Mouse (Mus musculus) limb, embryonic 13.5 days (tissue): ENCODE results near the gene Vps51. TPM values are rescaled to one million over a fixed set of nuclear protein-coding genes. Genes with fewer than 3 reads are reported as not detected.

ENCODE experiments used
- ATAC-seq: fragments of 200-750 bp; cut with Nextera tagmentation; 2 replicates; pipeline ENCODE4 v1.8.0; 2017; ENCODE audit warnings: low read depth, moderate number of reproducible peaks, moderate TSS enrichment; ENCODE audit not compliant: low FRiP score
- H3K27ac ChIP-seq: fragments of 300-500 bp; sonication (generic); 2 replicates; pipeline ENCODE4 v1.5.1; 2015; ENCODE audit warnings: inconsistent platforms, mild to moderate bottlenecking, moderate library complexity
- H3K27me3 ChIP-seq: fragments of 300-500 bp; sonication (generic); 2 replicates; pipeline ENCODE4 v1.6.1; 2015; ENCODE audit warnings: mild to moderate bottlenecking, inconsistent platforms
- H3K36me3 ChIP-seq: fragments of 300-500 bp; sonication (generic); 2 replicates; pipeline ENCODE4 v1.6.1; 2015; ENCODE audit warnings: inconsistent platforms, mild to moderate bottlenecking, moderate library complexity
- H3K4me1 ChIP-seq: fragments of 300-500 bp; sonication (generic); 2 replicates; pipeline ENCODE4 v1.6.1; 2015; ENCODE audit warnings: inconsistent platforms
- H3K4me2 ChIP-seq: fragments of 300-500 bp; sonication (generic); replicated peaks from 2 replicates; pipeline ENCODE4 v1.6.1; 2015; ENCODE audit warnings: inconsistent platforms, mild to moderate bottlenecking, moderate library complexity
- H3K4me3 ChIP-seq: fragments of 300-500 bp; sonication (generic); 2 replicates; pipeline ENCODE4 v1.5.1; 2015; ENCODE audit warnings: moderate library complexity, mild to moderate bottlenecking, inconsistent platforms
- H3K9ac ChIP-seq: fragments of 300-500 bp; sonication (generic); 2 replicates; pipeline ENCODE4 v1.6.1; 2015; ENCODE audit warnings: mild to moderate bottlenecking, inconsistent platforms
- H3K9me3 ChIP-seq: fragments of 300-500 bp; sonication (generic); 2 replicates; pipeline ENCODE4 v1.6.1; 2016; ENCODE audit warnings: inconsistent platforms
- WGBS: fragments of 180-500 bp; shearing (Covaris S2); methylation state at CpG from one replicate; pipeline ENCODE4 v1.1.7; 2015; 5-methylcytosine and 5-hydroxymethylcytosine counted together
- polyA plus RNA-seq: library from polyadenylated mRNA; unstranded; fragments of >200 nt; fragmentation: Nextera tagmentation; extraction: Ambion mirVana; gene quantifications from 2 replicates; pipeline ENCODE4 v1.2.1, GENCODE M21; 2015

Vps51 gene
- polyA plus RNA-seq, result 69.7 and 72.5 TPM in 2 replicates

- H3K9ac ChIP-seq, result peak within 1 kb of the TSS; percentile 85
- peaks cover 7% of the 10 kb centered on the region for H3K4me1 ChIP-seq
- peak within 1 kb of the TSS; percentile 83 for H3K27ac ChIP-seq
- peak within 1 kb of the TSS; percentile 80 for H3K4me3 ChIP-seq
- under 1% methylated on average over 33 of the region's 33 CpGs for WGBS
- no peaks in the 10 kb centered on the region for H3K27me3 ChIP-seq
- peaks cover 47% of the 10 kb centered on the region for H3K36me3 ChIP-seq
- peak; percentile 86 for ATAC-seq
- H3K9me3 ChIP-seq, result no peaks in the 10 kb centered on the region
- H3K4me2 ChIP-seq, result peak within 1 kb of the TSS; percentile 91
Observed at GRCm38 (mm10) chr19:6076564-6077393, at the start of gene Vps51. TSS of gene Vps51 (minus strand) at chr19:6077231.

GRCm38 (mm10) chr19:6126289-6126688 lies 49.3 kb upstream of the Vps51 start:
- Histone ChIP-seq H3K9me3 (no peaks in the 10 kb centered on the region), H3K36me3 (peaks cover 8% of the 10 kb centered on the region; the same call in 1 of the 2 replicates), H3K27me3 (no peaks in the 10 kb centered on the region), H3K27ac (no peak overlapping the region), H3K9ac (no peak overlapping the region), H3K4me2 (no peak overlapping the region), H3K4me3 (no peak overlapping the region), H3K4me1 (peaks cover 4% of the 10 kb centered on the region; the same call in 1 of the 2 replicates)
- no peak for ATAC-seq
- 26% methylated on average over 4 of the region's 4 CpGs for WGBS

DNA sequence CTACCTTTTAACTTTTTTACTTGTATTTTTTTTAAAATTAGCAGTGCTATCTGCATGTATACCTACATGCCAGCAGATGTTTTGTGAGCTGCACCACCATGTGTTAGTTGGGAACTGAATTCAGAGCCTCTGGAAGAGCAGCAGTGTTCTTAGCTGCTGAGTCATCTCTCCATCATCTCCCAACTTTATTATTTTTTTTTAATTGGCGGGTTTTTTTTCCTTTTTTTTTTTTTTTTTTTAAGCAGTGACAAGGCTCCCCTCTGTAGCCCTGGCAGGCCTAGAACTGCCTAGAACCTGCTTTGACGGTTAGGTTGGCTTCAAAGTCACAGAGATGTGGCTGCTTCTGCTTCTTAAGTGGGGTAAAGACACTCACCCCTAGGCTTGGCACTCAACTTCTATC lies 47.9 kb upstream of the Vps51 start:
- Histone ChIP-seq H3K27ac (no peak overlapping the region), H3K4me1 (peaks cover 4% of the 10 kb centered on the region; the same call in 1 of the 2 replicates), H3K9ac (no peak overlapping the region), H3K27me3 (no peaks in the 10 kb centered on the region), H3K36me3 (peaks cover 13% of the 10 kb centered on the region), H3K4me2 (no peak overlapping the region), H3K9me3 (no peaks in the 10 kb centered on the region), H3K4me3 (no peak overlapping the region)
- ATAC-seq, result no peak
- 72% methylated on average over 2 of the region's 2 CpGs for WGBS

GRCm38 (mm10) chr19:6123330-6123729 lies 46.3 kb upstream of the Vps51 start:
- 65% methylated on average over 8 of the region's 8 CpGs for WGBS
- Histone ChIP-seq H3K27me3 (no peaks in the 10 kb centered on the region), H3K9ac (no peak overlapping the region), H3K27ac (no peak overlapping the region), H3K4me1 (peaks cover 10% of the 10 kb centered on the region), H3K9me3 (no peaks in the 10 kb centered on the region), H3K4me3 (no peak overlapping the region), H3K36me3 (peaks cover 13% of the 10 kb centered on the region), H3K4me2 (no peak overlapping the region)
- no peak for ATAC-seq

DNA sequence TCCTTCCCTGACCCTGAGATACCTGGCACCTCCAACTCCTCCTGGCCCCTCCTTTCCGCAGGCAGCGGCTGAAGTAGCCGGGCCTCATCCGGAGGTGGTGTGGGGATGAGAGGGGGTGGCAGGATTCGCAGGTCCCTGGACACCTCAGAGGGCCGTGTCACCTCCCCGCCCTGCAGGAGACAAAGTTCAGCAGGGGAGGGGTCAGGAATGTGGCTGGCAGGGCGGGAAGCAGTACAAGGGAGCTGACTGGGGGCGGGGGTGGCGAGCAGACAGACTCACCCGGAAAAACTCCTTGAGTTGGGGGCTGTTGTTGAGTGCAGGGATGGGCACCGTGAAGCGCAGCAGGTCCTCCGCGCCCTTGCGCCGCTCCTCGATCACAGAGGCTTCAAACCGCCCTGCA lies 44.7 kb upstream of the Vps51 start:
- H3K9ac ChIP-seq, result no peak overlapping the region
- WGBS, result 24% methylated on average over 19 of the region's 19 CpGs
- no peaks in the 10 kb centered on the region for H3K27me3 ChIP-seq
- H3K9me3 ChIP-seq, result no peaks in the 10 kb centered on the region
- no peak overlapping the region for H3K4me3 ChIP-seq
- ATAC-seq, result no peak
- H3K27ac ChIP-seq, result no peak overlapping the region
- H3K36me3 ChIP-seq, result peaks cover 13% of the 10 kb centered on the region
- H3K4me2 ChIP-seq, result no peak overlapping the region
- peaks cover 19% of the 10 kb centered on the region for H3K4me1 ChIP-seq

- Histone ChIP-seq H3K4me2 (peak overlapping the region; percentile 90), H3K4me1 (peaks cover 23% of the 10 kb centered on the region), H3K27ac (peak overlapping the region; percentile 95), H3K9ac (peak overlapping the region; percentile 91), H3K9me3 (no peaks in the 10 kb centered on the region), H3K27me3 (no peaks in the 10 kb centered on the region), H3K4me3 (peak overlapping the region; percentile 90), H3K36me3 (peaks cover 40% of the 10 kb centered on the region)
- peak; percentile 28 for ATAC-seq
- under 1% methylated on average over 8 of the region's 8 CpGs for WGBS
Observed at GRCm38 (mm10) chr19:6118677-6119185, 41.7 kb upstream of the Vps51 start.

DNA sequence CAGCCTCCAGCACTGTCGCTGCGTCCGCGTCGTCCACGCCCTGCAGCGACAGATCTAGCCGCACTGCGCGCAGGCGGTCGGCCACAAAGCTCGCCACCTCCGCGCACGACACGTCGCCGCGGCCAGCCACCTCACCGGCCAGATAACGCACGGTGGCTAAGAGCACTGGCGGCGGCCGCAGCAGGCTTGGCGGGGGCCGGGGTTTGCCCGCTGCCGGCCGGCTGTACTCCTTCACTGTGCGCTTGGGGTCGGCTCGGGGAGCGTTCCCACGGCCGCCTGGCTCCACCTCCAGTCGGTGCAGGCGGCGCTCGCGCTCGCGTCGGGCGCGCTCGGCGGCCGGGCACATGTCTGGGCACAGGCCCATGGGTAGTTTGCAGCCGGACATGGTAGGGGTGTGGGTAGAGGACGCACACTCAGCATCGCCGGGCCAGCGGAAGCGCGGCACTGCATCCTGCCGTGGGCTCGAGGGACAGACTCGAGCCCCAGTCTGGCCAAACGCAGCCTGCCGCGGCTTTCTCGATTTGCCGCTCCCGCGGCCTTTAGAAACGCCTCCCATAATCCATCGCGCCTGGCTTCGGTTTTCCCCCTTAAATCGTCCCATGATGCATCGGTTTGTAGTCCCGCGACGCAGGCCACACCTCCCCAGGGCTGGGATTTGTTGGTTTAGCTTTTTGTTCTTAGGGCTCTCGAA lies 41.1 kb upstream of the Vps51 start, which contains the start of gene Sac3d1:
Sac3d1 (minus strand) TSS at position 665 of the 691 bp plus-strand sequence.
- Histone ChIP-seq H3K36me3 (peaks cover 41% of the 10 kb centered on the region), H3K27me3 (no peaks in the 10 kb centered on the region), H3K4me1 (peaks cover 23% of the 10 kb centered on the region), H3K9ac (peak within 1 kb of the TSS; percentile 91), H3K9me3 (no peaks in the 10 kb centered on the region), H3K4me2 (peak within 1 kb of the TSS; percentile 90), H3K27ac (peak within 1 kb of the TSS; percentile 95), H3K4me3 (peak within 1 kb of the TSS; percentile 90)
- WGBS, result under 1% methylated on average over 77 of the region's 77 CpGs
- peak; percentile 88 for ATAC-seq

DNA sequence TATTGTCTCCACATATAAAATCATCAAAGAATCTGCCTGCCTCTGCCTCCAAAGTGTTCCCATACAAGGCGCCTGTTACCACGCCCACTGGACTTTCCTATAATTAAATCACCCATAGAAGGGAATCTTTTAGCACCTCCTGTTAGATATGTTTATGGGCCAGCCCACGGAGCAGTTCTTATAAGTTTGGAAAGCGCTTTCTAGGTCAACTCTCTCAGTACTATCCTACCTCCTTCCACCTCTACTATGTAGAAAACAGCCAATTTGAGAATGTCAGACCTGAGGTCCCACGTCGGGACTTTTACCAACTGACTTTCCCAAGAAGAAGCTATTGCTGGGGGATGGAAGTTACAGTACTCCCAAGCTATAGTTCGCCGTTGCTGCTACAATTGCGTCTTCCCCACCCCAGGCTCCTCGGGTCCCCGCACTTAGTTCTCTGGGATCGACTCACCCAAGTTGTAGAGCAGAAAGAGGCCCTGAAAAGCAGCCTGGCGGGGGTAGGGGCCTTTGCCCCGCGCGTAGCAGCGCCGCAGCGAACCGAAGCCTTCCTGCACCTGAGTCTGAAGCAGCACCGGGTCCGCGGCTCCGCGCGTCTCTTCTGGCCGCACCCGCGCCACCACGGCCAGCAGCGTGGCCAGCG lies 40.4 kb upstream of the Vps51 start:
- Histone ChIP-seq H3K4me1 (peaks cover 23% of the 10 kb centered on the region), H3K27ac (peak overlapping the region; percentile 95)
- ATAC-seq, result no peak; the same call in 1 of the 2 replicates

DNA sequence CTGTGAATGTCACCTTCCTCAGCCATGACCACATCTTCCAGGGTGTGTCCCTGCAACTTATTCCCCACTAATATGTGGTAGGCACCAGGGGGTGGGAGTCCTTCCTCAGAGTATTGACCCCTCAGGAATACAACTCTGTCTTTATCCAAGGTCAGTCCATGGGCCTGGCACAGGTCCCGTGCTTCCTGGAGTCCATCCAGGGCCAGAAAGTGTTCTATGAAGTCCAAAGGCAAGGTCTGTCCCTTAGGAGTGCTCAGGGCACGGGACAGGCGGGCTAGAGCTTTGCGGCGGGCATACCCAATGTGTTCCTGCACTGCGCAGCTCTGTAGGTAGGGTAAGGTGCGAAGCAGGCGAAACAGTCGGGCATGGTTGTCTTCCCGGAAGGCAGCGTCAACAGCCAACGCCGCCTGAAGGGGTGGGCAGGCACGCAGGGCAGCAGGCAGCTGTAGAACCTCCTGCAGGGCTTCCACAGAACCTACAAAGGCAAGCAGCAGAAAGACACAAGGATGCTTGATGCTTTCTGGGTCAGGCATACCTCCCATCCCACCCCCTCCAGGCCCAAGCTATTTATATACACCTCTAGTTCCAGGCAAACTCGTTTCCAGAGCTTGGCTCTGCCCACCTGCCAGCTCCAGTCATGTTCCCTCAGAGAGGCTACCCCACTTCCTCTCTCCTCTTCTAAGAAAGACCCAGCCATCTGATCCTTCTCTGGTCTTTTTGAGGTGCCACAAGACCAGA lies 39.3 kb upstream of the Vps51 start:
- H3K4me2 ChIP-seq, result peak overlapping the region; percentile 90
- peaks cover 23% of the 10 kb centered on the region for H3K4me1 ChIP-seq
- H3K27ac ChIP-seq, result no peak overlapping the region
- no peaks in the 10 kb centered on the region for H3K27me3 ChIP-seq
- peak overlapping the region; percentile 90; the same call in 1 of the 2 replicates for H3K4me3 ChIP-seq
- no peaks in the 10 kb centered on the region for H3K9me3 ChIP-seq
- WGBS, result 91% methylated on average over 15 of the region's 15 CpGs
- no peak for ATAC-seq
- H3K36me3 ChIP-seq, result peaks cover 43% of the 10 kb centered on the region
- peak overlapping the region; percentile 91; the same call in 1 of the 2 replicates for H3K9ac ChIP-seq

More for the DNA sequence above, 40.4 kb upstream of the Vps51 start:
- Histone ChIP-seq H3K4me2 (peak overlapping the region; percentile 90), H3K4me3 (peak overlapping the region; percentile 90), H3K9me3 (no peaks in the 10 kb centered on the region), H3K27me3 (no peaks in the 10 kb centered on the region), H3K36me3 (peaks cover 47% of the 10 kb centered on the region), H3K9ac (peak overlapping the region; percentile 91)
- 4% methylated on average over 32 of the region's 32 CpGs for WGBS

DNA sequence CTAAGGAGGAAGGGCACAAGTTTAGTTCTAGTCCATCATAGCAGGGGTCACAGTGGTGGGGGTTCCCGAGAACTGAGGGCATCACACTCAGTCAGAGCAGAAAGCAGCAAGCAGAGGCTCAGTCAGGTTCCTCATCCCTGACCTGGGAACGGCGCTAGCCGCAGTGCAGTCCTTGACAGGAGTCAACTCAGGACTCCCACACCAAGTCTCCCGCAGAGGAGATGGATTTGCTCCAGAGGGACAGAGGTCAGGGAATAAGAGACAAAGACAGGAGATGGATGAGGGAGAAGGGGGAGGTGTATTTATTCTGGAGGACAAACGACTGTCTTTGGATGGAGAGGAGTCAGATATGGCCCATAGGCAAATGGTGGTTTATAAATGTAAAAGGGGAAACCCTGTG lies 36.1 kb upstream of the Vps51 start:
- Histone ChIP-seq H3K4me2 (no peak overlapping the region), H3K27me3 (no peaks in the 10 kb centered on the region), H3K9ac (no peak overlapping the region), H3K4me3 (no peak overlapping the region), H3K4me1 (peaks cover 14% of the 10 kb centered on the region), H3K36me3 (peaks cover 38% of the 10 kb centered on the region), H3K27ac (no peak overlapping the region), H3K9me3 (no peaks in the 10 kb centered on the region)
- no peak for ATAC-seq
- WGBS, result 63% methylated on average over 6 of the region's 6 CpGs

DNA sequence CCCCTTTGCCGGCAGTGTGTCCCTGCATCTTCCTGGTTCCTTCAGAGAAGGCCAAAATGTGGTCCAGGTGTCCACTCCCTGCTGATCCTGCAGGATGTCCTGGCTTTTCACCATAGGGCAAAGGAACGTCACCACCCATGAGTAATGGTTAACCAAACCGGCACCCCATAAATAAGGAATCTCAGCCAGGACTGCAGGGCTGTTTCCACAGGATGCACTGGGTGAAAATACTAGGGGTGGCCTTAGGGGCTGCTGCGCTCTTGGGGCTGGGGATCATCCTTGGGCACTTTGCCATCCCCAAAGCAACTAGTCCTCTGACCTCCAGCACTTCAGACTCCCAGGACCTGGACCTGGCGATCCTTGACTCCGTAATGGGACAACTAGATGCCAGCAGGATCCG lies 28.6 kb upstream of the Vps51 start, which contains the start of gene Naaladl1:
Naaladl1 (plus strand) TSS at position 197 of the 400 bp plus-strand sequence.
- H3K4me1 ChIP-seq, result no peaks in the 10 kb centered on the region
- no peak within 1 kb of the TSS for H3K9ac ChIP-seq
- no peak within 1 kb of the TSS for H3K4me2 ChIP-seq
- H3K27me3 ChIP-seq, result no peaks in the 10 kb centered on the region
- ATAC-seq, result no peak
- no peak within 1 kb of the TSS for H3K4me3 ChIP-seq
- H3K36me3 ChIP-seq, result no peaks in the 10 kb centered on the region
- 77% methylated on average over 7 of the region's 7 CpGs for WGBS
- H3K27ac ChIP-seq, result no peak within 1 kb of the TSS
- no peaks in the 10 kb centered on the region for H3K9me3 ChIP-seq
